Mouse (Mus musculus) thymus, postnatal 14 days (tissue): ENCODE data around the gene Slc25a19.
A peak's percentile ranks its signal among the peaks of the same experiment; 100 is the strongest.
"Not testable (repeated sequence)": the region's sequence is repeated elsewhere in the genome, so short reads cannot be mapped to it uniquely, and the experiment has no call there.

Experiments
- DNase-seq: peaks from one replicate; pipeline ENCODE4 v3.0.0; 2021

Slc25a19 gene

DNA sequence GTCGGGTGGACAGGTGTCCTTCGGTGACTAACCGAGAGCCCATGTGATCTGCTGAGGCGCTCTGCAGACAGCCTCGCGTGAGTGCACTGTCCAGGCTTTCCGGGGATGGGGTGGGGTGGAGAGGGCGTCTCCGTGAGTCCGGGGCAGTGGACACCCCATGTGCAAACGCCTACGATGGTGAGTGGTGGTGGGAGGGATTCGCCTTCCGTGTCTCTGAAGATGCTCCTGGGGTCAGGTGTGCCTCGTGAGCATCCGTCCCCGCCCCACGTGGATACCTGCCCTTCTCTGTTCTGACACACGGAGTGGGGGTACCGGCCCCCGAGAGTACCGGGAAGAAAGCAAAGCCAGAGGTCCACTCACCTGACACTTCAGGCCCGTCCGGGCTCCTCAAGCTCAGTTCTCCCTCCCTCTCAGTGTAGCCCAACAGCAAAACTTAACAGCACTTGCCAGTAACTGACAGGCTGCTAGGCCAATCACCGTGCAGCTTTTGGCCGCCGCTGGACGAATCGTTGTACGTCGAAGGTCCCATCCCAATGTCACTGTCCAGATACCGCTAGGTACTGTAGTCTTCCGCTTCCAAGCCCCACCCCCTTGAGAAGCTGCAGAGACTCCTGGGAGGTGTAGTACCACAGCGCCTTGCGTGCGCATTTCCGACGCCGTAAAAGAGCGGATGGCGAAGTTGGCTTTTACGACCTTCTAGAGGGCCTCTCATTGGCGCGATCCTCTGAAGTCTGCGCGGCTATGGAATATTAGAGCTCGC lies at the start of gene Slc25a19:
Gene Slc25a19 (minus strand): TSS at position 591 of the 760 bp plus-strand sequence.
- DNase-seq: peak; percentile 97

- DNase-seq: no peak
These were observed 49.4 kb upstream of the Slc25a19 start for GRCm38 (mm10) chr11:115677511-115677910.

- DNase-seq: no peak
These were observed 48.6 kb upstream of the Slc25a19 start for GRCm38 (mm10) chr11:115676738-115677137.

GRCm38 (mm10) chr11:115674235-115674865 lies 46.3 kb upstream of the Slc25a19 start:
- peak; percentile 16 for DNase-seq

DNA sequence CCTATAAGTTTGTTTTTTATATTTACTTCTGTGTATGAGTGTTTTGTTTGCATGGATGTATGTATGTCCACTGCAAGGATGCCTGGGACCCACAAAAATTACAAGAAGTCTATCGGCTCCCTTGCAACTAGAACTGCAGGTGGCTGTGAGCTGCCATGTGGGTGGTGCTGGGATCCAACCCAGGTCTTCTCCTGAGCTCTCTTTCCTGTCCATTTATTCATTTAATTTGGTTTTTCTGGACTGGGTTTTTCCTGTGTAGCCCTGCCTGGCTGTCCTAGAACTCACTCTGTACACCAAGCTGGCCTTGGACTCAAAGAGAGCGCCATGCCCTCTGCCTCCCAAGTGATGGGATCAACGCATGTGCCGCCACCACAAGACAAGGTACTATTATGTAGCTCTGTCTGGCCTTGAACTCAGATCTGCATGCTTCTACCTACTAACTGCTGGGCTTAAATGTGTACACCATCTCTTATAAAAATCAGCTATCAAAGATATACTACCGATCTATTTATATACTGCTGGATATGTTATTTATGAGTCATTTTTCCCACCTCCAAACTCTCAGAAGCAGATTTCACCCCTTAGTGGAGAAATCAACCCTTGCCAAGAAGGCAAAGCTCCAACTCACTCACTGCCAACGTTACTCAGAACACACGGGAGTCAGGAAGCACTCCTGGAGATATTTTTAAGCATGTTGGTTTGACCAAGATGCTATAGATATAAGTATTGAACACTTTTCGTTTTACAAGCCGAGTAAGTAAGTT lies 45.6 kb upstream of the Slc25a19 start:
- DNase-seq: no peak

DNA sequence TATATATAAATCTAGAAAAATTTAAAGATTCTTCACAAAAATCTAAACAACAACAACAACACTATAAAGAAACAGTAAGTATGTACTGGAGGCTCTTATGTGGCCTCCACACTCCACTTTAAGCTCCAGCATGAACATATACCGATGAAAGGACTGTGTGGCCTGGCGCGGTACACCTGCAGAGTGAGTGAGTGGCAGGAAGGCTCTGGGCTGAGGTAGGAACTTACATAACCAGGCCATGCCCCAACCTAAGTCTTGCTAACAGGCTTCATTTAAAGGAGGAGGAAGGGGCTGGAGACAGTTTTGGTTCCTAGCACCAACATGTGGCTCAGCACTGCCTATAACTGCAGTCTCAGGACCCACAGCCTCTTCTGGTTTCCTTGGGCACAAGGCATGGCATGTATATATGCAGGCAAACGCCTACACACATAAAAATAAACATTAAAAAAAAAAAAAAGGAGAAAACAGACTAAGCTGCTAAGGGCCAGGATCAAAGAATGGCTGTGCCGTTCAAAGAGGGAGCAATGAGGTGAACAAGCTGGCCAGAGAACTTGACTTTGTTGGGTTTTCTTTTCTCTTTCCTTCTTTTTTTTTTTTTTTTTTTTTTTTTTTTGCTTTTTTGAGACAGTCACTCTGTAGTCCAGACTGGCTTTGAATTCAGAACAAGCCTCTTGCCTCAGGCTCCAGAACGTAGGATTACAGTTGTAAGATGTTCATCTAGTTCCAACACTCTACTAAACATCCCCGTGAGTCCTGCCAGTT lies 44.3 kb upstream of the Slc25a19 start:
- DNase-seq: peak; percentile 62

DNA sequence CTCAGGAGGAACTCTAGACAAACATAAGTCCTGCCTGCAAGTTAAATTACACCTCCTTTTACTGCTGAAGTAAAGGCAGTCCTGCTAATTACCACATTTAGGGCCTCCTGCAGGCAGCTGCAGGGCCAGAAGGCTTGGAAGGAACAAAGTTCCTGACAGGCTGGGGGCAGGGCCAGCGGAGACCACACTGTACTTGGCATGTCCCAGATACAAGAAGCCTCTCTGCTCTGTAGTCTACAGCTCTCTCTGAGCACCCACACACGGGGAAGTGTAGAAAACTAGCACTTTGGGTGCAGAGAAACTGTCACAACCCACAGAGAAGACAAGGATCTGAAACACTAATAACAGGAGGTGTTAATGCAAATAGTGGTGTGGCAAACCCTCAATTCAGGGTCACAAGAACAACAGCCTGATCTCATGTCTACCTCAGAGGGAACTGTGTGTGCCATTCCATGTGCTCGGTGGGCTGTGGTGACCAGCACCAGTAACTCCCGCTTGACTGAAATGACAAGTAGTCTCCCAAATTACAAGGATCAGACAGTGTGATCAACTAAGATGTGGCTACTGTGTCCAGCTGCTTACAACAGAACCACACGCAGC lies 42.5 kb upstream of the Slc25a19 start:
- DNase-seq: peak; percentile 67

DNA sequence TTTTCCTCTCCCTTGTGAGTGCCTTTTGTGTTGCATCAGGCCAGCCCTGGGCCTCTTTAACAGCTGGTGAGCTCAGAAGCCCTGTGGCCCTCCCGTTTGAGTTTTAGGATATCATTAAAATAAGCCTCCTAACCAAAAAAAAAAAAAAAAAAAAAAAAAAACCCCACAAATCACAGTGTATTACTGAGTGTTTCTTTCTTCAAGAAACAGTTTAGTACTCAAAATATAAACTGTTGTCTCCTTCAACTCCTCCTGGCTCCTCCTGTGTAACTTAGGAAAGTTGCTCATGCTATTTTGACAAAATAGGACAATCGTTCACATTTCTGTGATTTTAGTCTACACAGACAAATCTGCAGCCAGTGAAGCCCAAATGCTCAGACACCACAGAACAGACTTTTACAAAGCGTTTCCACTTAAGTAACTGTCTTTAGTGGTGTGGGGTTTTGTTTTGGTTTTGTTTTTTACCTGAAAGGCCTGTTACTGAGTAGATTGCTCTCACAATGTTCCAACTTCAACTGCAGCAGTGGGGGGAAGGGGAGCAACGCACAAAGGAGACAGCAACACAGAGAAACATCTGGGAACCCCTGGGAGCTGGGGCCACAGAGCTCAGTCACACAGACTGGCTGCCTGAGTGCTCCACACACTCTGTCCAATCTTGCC lies 35.7 kb upstream of the Slc25a19 start:
- DNase-seq: no peak

- no peak for DNase-seq
These were observed 32.3 kb upstream of the Slc25a19 start for GRCm38 (mm10) chr11:115660376-115660775.

GRCm38 (mm10) chr11:115658521-115658920 lies 30.4 kb upstream of the Slc25a19 start:
- DNase-seq: no peak

DNA sequence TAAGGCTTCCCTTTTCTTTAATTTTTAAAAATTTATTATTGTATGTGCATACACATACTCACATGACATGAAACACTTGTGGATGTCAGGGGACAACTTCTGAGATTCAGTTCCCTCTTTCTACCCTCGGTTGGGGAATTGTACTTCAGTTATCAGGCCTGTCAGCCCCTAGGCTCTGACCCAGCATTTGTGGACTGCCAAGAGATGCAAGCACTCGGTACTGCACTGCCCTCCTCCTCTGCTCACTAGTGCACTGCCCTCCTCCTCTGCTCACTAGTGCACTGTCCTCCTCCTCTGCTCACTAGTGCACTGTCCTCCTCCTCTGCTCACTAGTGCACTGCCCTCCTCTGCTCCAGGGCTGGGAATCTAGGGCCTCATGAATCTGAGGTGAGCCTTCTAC lies 26.0 kb upstream of the Slc25a19 start:
- no peak for DNase-seq

DNA sequence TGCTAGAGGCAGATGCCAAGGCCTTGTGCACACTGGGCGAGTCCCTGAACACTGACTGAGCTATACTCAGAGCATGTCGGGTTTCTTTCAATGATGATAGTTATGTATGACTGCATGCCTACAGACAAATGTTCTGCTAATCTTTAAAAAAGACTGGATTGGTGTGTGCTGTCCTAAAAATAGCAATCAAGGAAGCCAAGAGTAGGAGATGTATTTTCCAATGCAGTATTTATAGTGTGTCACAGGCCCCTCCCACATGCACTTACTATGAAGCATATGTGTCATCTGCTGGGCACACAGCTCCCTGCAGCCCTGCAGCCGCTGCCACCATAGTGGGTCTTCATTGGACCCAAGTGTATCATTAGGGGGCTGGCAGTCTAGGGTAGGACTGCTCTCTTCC lies 25.1 kb upstream of the Slc25a19 start:
- DNase-seq: no peak

GRCm38 (mm10) chr11:115651680-115652079 lies 23.6 kb upstream of the Slc25a19 start:
- no peak for DNase-seq

- DNase-seq: no peak
These were observed 21.6 kb upstream of the Slc25a19 start for GRCm38 (mm10) chr11:115649706-115650105.

DNA sequence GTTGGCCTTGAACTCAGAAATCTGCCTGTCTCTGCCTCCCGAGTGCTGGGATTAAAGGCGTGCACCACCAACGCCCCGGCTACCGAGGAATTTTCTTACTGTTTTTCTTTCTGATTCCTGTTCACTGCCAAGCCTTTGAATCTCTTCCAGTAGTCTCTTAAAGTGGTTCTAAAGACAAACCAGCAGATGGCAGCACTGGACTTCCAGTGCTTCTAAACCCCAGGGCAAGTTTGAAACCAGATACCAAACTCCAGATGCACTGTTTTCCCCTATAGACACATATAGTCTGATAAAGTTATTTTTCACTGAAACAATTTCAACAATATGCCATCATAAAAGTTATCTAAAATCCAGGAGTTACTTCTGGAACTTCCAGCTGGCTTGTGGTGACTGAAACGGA lies 19.4 kb upstream of the Slc25a19 start:
- peak; percentile 72 for DNase-seq

- DNase-seq: peak; percentile 44
These were observed 18.3 kb upstream of the Slc25a19 start for GRCm38 (mm10) chr11:115646439-115646838.

- DNase-seq: not testable (repeated sequence)
These were observed 17.4 kb upstream of the Slc25a19 start for GRCm38 (mm10) chr11:115645498-115645897.

- no peak for DNase-seq
These were observed 16.2 kb upstream of the Slc25a19 start for GRCm38 (mm10) chr11:115644308-115644707.

GRCm38 (mm10) chr11:115643265-115643664 lies 15.2 kb upstream of the Slc25a19 start:
- peak; percentile 86 for DNase-seq

- DNase-seq: no peak
These were observed 14.6 kb upstream of the Slc25a19 start for GRCm38 (mm10) chr11:115642705-115643104.

DNA sequence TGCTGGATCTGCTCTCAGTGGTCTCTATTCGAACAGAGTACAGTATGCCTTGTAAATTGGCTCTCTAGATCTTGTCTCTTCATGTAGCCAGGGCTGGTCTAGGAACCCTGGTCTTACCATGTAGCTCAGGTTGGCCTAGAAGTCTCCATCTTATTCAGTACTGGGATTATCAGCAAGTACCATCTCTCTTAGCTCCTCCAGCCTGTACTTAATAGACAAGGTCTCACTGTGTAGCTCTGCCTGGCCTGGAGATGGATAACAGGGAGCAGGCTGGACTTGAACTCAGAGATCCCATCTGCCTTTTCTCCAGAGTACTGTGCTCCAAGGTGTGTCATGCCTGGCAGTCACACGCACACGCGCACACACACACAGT lies 13.6 kb upstream of the Slc25a19 start:
- DNase-seq: no peak
